Mouse (Mus musculus) G1E (cell line): ENCODE data around the gene Abhd17a.

Source experiments
- CTCF ChIP-seq: IDR thresholded peaks from 2 replicates; pipeline ENCODE4 v1.5.1; 2012; ENCODE audit warnings: low read depth, low read length, inconsistent platforms, mixed read lengths
- POLR2AphosphoS5 ChIP-seq: IDR thresholded peaks from 2 replicates; pipeline ENCODE4 v1.6.1; 2012; ENCODE audit warnings: low read depth, low read length, inconsistent platforms; ENCODE audit not compliant: insufficient replicate concordance

DNA sequence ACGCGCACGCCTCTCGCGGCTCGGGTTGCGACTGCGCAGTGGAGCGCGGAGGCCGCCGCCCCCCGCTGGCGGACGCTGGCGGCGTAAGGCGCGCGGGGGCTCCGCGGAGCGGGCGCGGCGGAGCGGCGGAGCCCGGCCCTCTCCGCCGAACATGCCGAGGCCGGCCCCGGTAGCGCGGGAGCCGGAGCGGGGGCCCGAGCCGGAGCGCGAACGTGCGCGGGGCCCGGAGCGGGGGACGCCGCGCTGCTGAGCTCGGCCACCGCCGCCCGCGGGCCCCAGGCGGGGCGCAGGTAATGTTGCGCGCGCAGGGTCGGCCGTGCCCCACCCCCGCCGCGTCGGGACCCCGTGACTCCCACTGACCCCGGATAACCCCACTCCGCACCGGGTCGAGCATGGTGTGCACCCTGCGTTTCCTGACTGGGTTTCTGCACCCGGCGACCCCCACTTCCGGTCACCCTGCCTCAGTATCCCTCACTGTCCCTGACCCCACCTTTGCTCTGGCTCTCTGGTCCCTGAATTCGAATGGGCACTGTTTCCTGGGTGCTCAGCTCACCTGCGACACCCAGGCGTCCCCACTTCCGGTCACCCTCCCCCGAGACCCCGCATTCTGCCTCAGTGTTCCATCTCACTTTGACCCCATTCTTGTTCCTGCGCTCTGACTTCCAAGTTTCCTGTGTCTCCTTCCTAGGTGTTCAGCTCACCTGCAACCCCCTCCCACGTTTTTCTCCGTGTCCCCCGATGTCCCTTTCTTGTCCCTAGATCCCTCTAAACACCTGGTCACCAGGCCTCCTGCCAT, 32.7 kb upstream of the Abhd17a start, which contains the start of gene Csnk1g2:
- no peak for TF ChIP-seq CTCF
- no peak for TF ChIP-seq POLR2AphosphoS5
